In the genomic region with DNA sequence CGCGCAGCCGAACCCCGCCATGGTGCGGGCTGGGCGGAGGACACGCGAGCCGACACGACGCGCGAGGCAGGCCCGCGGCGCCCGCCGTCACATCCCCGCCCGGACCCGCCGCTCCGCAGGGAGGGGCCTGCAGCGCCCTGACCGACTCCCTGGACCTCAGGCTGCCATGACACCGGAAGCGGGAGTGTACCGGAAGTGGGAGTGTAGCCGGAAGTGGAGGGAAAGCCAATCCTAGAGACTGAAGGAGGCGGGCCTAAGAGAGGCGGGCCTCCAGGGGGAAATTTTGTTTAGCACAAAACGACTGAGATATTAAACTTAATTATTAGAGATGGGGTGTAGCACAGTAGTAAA, we compare ENCODE assay signal across 8 mouse cellular contexts. TPM values are rescaled to one million over a fixed set of nuclear protein-coding genes. Genes with fewer than 3 reads are reported as not detected.
DNase-seq lines count a peak whose midpoint lies in the region; ATAC-seq lines count a peak whose summit lies in the region.

No protein-coding gene starts in this region.

- peak overlapping the region; percentile 78 for H3K4me2 ChIP-seq in forebrain, embryonic 12.5 days
- H3K4me2 ChIP-seq in heart, embryonic 16.5 days (ENCODE audit: low read depth, low read length), result peak overlapping the region; percentile 64
- peak overlapping the region; percentile 69 for H3K4me2 ChIP-seq in liver, embryonic 13.5 days
- H3K4me2 ChIP-seq in stomach, embryonic 14.5 days (replicated peaks; ENCODE audit: low read depth, low read length), result peak overlapping the region; percentile 43

- peaks cover 11% of the 10 kb centered on the region; the same call in 1 of the 2 replicates for H3K27me3 ChIP-seq in forebrain, embryonic 12.5 days
- no peaks in the 10 kb centered on the region for H3K27me3 ChIP-seq in heart, embryonic 16.5 days (ENCODE audit: control insufficient read depth, insufficient read depth, low read length)
- no peaks in the 10 kb centered on the region for H3K27me3 ChIP-seq in liver, embryonic 13.5 days
- no peaks in the 10 kb centered on the region for H3K27me3 ChIP-seq in stomach, embryonic 14.5 days (ENCODE audit: control insufficient read depth, insufficient read depth, low read length)

- peak; percentile 65 to 73 for DNase-seq in CD8-positive naive resting alpha-beta T cell, adult 2 months (ENCODE audit: low read depth in 2 of 2, low spot score in 2 of 2)
- DNase-seq in kidney, postnatal 25 days, result peak; percentile 86 to 93
- DNase-seq in liver, embryonic 13.5 days, result peak; percentile 13
- peak; percentile 86 to 88 for DNase-seq in natural killer cell, adult 2 months (ENCODE audit: low spot score in 2 of 2)

- peak; percentile 100 for ATAC-seq in cerebellum, adult (ENCODE audit: insufficient number of reproducible peaks, low FRiP score, low TSS enrichment)
- ATAC-seq in forebrain, embryonic 12.5 days (ENCODE audit: low FRiP score), result peak; percentile 100
- ATAC-seq in heart, embryonic 16.5 days (replicated peaks; ENCODE audit: extremely low read depth, insufficient read depth, low FRiP score), result peak; percentile 93
- ATAC-seq in liver, embryonic 13.5 days (ENCODE audit: low read depth), result peak; percentile 84
- peak; percentile 95 for ATAC-seq in stomach, embryonic 14.5 days (ENCODE audit: insufficient number of reproducible peaks, insufficient read depth, low FRiP score, low read depth)

- no peaks in the 10 kb centered on the region for H3K9me3 ChIP-seq in forebrain, embryonic 12.5 days
- H3K9me3 ChIP-seq in heart, embryonic 16.5 days (replicated peaks; ENCODE audit: control insufficient read depth, low read length), result no peaks in the 10 kb centered on the region
- no peaks in the 10 kb centered on the region for H3K9me3 ChIP-seq in liver, embryonic 13.5 days (replicated peaks)
- H3K9me3 ChIP-seq in stomach, embryonic 14.5 days (ENCODE audit: control insufficient read depth, low read depth, low read length), result peaks cover 3% of the 10 kb centered on the region; the same call in 1 of the 2 replicates

- H3K9ac ChIP-seq in forebrain, embryonic 12.5 days, result peak overlapping the region; percentile 81
- H3K9ac ChIP-seq in heart, embryonic 16.5 days (ENCODE audit: low read length), result peak overlapping the region; percentile 79
- peak overlapping the region; percentile 67 for H3K9ac ChIP-seq in liver, embryonic 13.5 days
- peak overlapping the region; percentile 60 for H3K9ac ChIP-seq in stomach, embryonic 14.5 days (replicated peaks; ENCODE audit: low read depth, low read length)

- 2% methylated on average over 32 of the region's 32 CpGs for WGBS in forebrain, embryonic 12.5 days
- 2% methylated on average over 30 of the region's 32 CpGs for WGBS in heart, embryonic 16.5 days
- WGBS in liver, embryonic 13.5 days (ENCODE audit: insufficient replicate concordance), result 8% methylated on average over 32 of the region's 32 CpGs
- 10% methylated on average over 32 of the region's 32 CpGs for WGBS in stomach, embryonic 14.5 days

- H3K4me3 ChIP-seq in forebrain, embryonic 12.5 days (replicated peaks), result peak overlapping the region; percentile 78
- H3K4me3 ChIP-seq in heart, embryonic 16.5 days (ENCODE audit: low read length), result peak overlapping the region; percentile 67
- H3K4me3 ChIP-seq in liver, embryonic 13.5 days (replicated peaks), result peak overlapping the region; percentile 65
- H3K4me3 ChIP-seq in stomach, embryonic 14.5 days (ENCODE audit: low read depth, low read length), result peak overlapping the region; percentile 61

- peaks cover 7% of the 10 kb centered on the region for H3K4me1 ChIP-seq in forebrain, embryonic 12.5 days
- H3K4me1 ChIP-seq in heart, embryonic 16.5 days (ENCODE audit: control insufficient read depth, insufficient read depth, low read length), result no peaks in the 10 kb centered on the region
- peaks cover 5% of the 10 kb centered on the region; the same call in 1 of the 2 replicates for H3K4me1 ChIP-seq in liver, embryonic 13.5 days (replicated peaks)
- H3K4me1 ChIP-seq in stomach, embryonic 14.5 days (ENCODE audit: control insufficient read depth, insufficient read depth, low read length), result no peaks in the 10 kb centered on the region

- no peaks in the 10 kb centered on the region for H3K36me3 ChIP-seq in forebrain, embryonic 12.5 days (replicated peaks)
- no peaks in the 10 kb centered on the region for H3K36me3 ChIP-seq in heart, embryonic 16.5 days (ENCODE audit: control insufficient read depth, insufficient read depth)
- no peaks in the 10 kb centered on the region for H3K36me3 ChIP-seq in liver, embryonic 13.5 days
- no peaks in the 10 kb centered on the region for H3K36me3 ChIP-seq in stomach, embryonic 14.5 days (ENCODE audit: control insufficient read depth, insufficient read depth, low read length)

- 0 out of 2 replicates have a peak overlapping the region, but pooled peaks have one; percentile 13 for H3K27ac ChIP-seq in forebrain, embryonic 12.5 days
- H3K27ac ChIP-seq in heart, embryonic 16.5 days (ENCODE audit: low read length), result 0 out of 2 replicates have a peak overlapping the region, but pooled peaks have one; percentile 7
- no peak overlapping the region for H3K27ac ChIP-seq in liver, embryonic 13.5 days
- no peak overlapping the region for H3K27ac ChIP-seq in stomach, embryonic 14.5 days (ENCODE audit: low read length)

RNA-seq across cellular contexts. Expression of gene Sh2d1b1, which starts 21.6 kb away (rescaled TPM):
- polyA plus RNA-seq in forebrain, embryonic 12.5 days (2016; fragmentation: Nextera tagmentation; extraction: Ambion mirVana), result 0.08 TPM in 1 of 2 replicates, not detected in the other
- 0.26 and 0.39 TPM in 2 replicates for polyA plus RNA-seq in heart, embryonic 16.5 days (2015; fragmentation: Nextera tagmentation; extraction: Ambion mirVana)
- polyA plus RNA-seq in liver, embryonic 13.5 days (2015; fragmentation: Nextera tagmentation; extraction: Ambion mirVana), result 0.14 and 0.20 TPM in 2 replicates
- 0.13 and 0.22 TPM in 2 replicates for polyA plus RNA-seq in stomach, embryonic 14.5 days (2014; fragmentation: Nextera tagmentation; extraction: Ambion mirVana)

RNA-seq across cellular contexts. Expression of gene Sh2d1b2, which starts 23.0 kb away (rescaled TPM):
- not detected in 2 replicates for polyA plus RNA-seq in forebrain, embryonic 12.5 days (2016; fragmentation: Nextera tagmentation; extraction: Ambion mirVana)
- polyA plus RNA-seq in heart, embryonic 16.5 days (2015; fragmentation: Nextera tagmentation; extraction: Ambion mirVana), result not detected in 2 replicates
- not detected in 2 replicates for polyA plus RNA-seq in liver, embryonic 13.5 days (2015; fragmentation: Nextera tagmentation; extraction: Ambion mirVana)
- 0.10 TPM in 1 of 2 replicates, not detected in the other for polyA plus RNA-seq in stomach, embryonic 14.5 days (2014; fragmentation: Nextera tagmentation; extraction: Ambion mirVana)

RNA-seq across cellular contexts. Expression of gene Uhmk1, which starts 40.3 kb away (rescaled TPM):
- polyA plus RNA-seq in forebrain, embryonic 12.5 days (2016; fragmentation: Nextera tagmentation; extraction: Ambion mirVana), result 14.3 and 14.8 TPM in 2 replicates
- 4.6 and 5.0 TPM in 2 replicates for polyA plus RNA-seq in heart, embryonic 16.5 days (2015; fragmentation: Nextera tagmentation; extraction: Ambion mirVana)
- polyA plus RNA-seq in liver, embryonic 13.5 days (2015; fragmentation: Nextera tagmentation; extraction: Ambion mirVana), result 5.6 and 7.1 TPM in 2 replicates
- polyA plus RNA-seq in stomach, embryonic 14.5 days (2014; fragmentation: Nextera tagmentation; extraction: Ambion mirVana), result 10.0 and 12.2 TPM in 2 replicates

RNA-seq across cellular contexts. Expression of gene Gm7694, which starts 50.6 kb away (rescaled TPM):
- 5.1 TPM in 2 replicates for polyA plus RNA-seq in forebrain, embryonic 12.5 days (2016; fragmentation: Nextera tagmentation; extraction: Ambion mirVana)
- polyA plus RNA-seq in heart, embryonic 16.5 days (2015; fragmentation: Nextera tagmentation; extraction: Ambion mirVana), result 4.0 and 4.6 TPM in 2 replicates
- polyA plus RNA-seq in liver, embryonic 13.5 days (2015; fragmentation: Nextera tagmentation; extraction: Ambion mirVana), result 0.83 and 1.0 TPM in 2 replicates
- 5.7 and 6.0 TPM in 2 replicates for polyA plus RNA-seq in stomach, embryonic 14.5 days (2014; fragmentation: Nextera tagmentation; extraction: Ambion mirVana)

RNA-seq across cellular contexts. Expression of gene Spata46, which starts 53.1 kb away (rescaled TPM):
- polyA plus RNA-seq in forebrain, embryonic 12.5 days (2016; fragmentation: Nextera tagmentation; extraction: Ambion mirVana), result 1.5 and 2.1 TPM in 2 replicates
- polyA plus RNA-seq in heart, embryonic 16.5 days (2015; fragmentation: Nextera tagmentation; extraction: Ambion mirVana), result 1.3 and 1.7 TPM in 2 replicates
- polyA plus RNA-seq in liver, embryonic 13.5 days (2015; fragmentation: Nextera tagmentation; extraction: Ambion mirVana), result 0.31 TPM in 1 of 2 replicates, not detected in the other
- 2.7 and 3.9 TPM in 2 replicates for polyA plus RNA-seq in stomach, embryonic 14.5 days (2014; fragmentation: Nextera tagmentation; extraction: Ambion mirVana)

Comparison
In these comparisons a context has a peak if more than half of its experiments do, and no peak if none do; other contexts are left out.
1. DNase-seq: peak in every context shown above with its lines; median percentile 90 in kidney, postnatal 25 days; 87 in natural killer cell, adult 2 months; 69 in CD8-positive naive resting alpha-beta T cell, adult 2 months; 13 in liver, embryonic 13.5 days.
2. H3K27ac ChIP-seq: peak in forebrain, embryonic 12.5 days (single experiment) and heart, embryonic 16.5 days (single experiment); none in liver, embryonic 13.5 days (single experiment) and stomach, embryonic 14.5 days (single experiment).
3. Peak in every context shown above with its lines, with median percentiles within 50 percentile points of each other: ATAC-seq, H3K4me2 ChIP-seq, H3K4me3 ChIP-seq and H3K9ac ChIP-seq.